Mouse (Mus musculus): ENCODE measurements around the gene Il27ra.
"Not testable (repeated sequence)": the region's sequence is repeated elsewhere in the genome, so short reads cannot be mapped to it uniquely, and the experiment has no call there.

Gene Il27ra

GRCm38 (mm10) chr8:84019738-84020137 lies 22.7 kb downstream of the Il27ra start:
- DNase-seq (ENCODE audit: low spot score in 2 of 2): no peak

DNA sequence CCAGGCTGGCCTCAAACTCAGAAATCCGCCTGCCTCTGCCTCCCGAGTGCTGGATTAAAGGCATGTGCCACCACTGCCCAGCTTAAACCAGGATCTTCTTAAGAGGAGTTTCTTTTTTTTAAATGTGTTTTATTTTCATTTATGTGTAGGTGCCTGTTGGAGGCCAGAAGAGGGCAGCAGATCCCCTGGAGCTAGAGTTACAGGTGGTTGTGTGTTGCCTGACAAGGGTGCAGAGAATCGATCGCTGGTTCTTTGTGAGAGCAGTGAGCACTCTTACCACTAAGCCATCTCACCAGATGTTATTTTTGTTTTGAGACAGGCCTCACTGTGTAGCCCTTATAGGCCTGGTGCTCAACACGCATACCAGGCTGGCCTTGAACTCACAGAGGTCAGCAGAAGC lies 26.6 kb downstream of the Il27ra start:
- no peak for DNase-seq (ENCODE audit: low spot score in 2 of 2)

DNA sequence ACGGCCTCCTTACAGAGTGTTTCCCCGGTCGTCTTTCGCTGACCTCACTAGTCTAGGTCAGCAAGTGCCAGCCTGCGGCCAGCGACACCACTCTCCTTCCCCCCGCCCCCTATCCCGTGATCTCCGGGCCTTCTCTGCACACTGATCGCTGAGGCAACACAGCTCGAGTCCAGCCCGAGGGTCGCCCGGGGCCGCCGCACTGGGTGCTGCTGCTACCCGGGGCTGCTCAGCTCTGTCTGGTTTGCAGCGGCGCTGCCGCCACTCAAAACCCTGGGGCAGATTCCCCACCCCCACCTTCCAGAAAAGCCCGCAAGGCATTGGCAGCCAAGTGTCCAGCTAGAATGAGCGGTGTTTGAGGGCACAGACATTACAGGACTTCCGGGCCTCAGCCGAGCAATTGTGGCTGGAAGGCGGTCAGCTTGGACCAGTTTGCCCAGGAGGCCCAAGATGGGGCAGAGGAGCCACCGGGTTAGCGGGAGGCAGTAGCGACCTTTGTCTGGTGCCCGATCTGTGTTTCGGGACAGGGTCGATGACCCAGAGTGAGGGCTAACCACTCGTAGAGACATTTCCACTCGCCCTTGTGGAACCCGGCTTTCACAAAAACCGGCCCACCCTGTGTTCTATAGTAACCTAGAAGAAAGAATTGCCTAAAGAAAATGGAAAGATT lies 29.8 kb downstream of the Il27ra start:
- DNase-seq (ENCODE audit: low spot score in 2 of 2): no peak

DNA sequence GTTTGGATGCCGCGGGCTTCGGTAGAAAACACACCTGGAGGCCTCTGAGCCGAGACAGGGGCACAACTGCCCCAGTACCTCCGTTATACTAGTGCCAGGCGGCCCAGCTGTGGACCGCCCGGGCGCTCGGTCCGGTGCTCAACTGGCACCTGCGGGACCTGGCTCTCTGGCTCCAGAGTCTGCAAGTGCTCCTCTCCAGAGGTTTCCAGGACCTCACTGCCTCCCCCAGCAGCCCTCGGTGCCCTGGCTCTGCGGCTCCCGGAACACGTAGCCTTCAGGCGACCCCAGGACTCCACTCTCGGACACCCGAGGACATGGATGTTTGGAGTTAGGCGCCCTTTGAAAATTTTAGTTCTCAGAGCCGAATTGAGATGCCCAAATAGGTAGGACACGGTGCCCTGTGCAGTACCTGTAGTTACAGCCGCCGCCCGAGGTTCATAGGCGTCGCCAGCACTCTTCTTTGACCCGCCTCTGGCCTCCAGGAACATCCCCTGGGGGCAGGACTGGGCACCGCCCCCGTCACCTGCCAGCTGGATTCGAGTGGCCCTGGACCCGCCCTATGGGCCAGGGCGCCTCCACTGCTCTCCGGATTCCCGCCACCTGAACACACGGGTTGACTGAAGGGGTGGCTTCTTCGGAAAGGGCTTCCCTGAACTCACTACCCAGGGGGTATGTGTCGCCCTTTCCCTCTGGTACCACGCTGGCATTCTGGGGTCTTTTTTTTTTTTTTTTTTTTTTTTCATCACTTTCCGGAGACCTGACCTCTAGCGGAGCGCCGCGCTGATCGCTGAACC lies 30.5 kb downstream of the Il27ra start, which contains the start of gene 2210011C24Rik:
TSS of gene 2210011C24Rik (minus strand) at position 467 of the 794 bp plus-strand sequence.
- DNase-seq (ENCODE audit: low spot score in 2 of 2): no peak

- peak in 1 of 2 experiments; percentile 46 for DNase-seq (ENCODE audit: low spot score in 2 of 2)
Measured at GRCm38 (mm10) chr8:84010625-84011611, 31.5 kb downstream of the Il27ra start.

DNA sequence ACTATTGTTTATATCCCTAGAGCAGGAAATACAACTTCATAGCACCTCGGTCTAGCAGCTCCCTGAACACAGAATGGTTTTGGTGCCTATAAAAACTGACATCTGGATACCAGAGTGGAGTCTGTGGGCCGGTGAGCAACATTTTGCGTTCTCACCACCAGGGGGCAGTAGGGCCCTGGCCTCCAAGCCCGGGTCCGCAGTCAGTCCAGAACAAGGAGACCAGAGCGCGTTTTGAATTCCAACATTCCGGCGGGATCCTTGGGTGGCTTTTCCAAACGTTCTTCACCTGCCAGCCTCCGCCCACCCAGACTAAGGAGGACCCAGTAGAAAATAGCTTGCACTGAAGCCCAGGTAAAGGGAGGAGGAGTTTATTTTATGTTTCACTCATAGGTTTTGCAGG lies 32.5 kb downstream of the Il27ra start:
- DNase-seq (ENCODE audit: low spot score in 2 of 2): peak; percentile 72 to 76

- DNase-seq (ENCODE audit: low spot score in 2 of 2): no peak
Measured at GRCm38 (mm10) chr8:84008362-84008761, 34.0 kb downstream of the Il27ra start.

DNA sequence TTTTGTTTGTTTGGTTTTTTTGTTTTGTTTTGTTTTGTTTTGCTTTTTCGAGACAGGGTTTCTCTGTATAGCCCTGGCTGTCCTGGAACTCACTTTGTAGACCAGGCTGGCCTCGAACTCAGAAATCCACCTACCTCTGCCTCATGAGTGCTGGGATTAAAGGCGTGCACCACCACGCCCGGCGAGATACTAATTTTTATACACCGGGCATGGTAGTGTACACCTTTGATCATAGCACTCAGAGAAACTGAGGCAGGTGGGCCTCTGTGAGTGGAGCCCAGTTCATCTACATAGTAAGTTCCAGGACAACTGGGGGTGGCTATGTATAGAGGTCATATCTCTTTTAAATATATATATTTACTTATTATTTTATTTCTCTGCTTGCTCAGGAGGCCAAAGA lies 36.9 kb downstream of the Il27ra start:
- DNase-seq (ENCODE audit: low spot score in 2 of 2): not testable (repeated sequence)

DNA sequence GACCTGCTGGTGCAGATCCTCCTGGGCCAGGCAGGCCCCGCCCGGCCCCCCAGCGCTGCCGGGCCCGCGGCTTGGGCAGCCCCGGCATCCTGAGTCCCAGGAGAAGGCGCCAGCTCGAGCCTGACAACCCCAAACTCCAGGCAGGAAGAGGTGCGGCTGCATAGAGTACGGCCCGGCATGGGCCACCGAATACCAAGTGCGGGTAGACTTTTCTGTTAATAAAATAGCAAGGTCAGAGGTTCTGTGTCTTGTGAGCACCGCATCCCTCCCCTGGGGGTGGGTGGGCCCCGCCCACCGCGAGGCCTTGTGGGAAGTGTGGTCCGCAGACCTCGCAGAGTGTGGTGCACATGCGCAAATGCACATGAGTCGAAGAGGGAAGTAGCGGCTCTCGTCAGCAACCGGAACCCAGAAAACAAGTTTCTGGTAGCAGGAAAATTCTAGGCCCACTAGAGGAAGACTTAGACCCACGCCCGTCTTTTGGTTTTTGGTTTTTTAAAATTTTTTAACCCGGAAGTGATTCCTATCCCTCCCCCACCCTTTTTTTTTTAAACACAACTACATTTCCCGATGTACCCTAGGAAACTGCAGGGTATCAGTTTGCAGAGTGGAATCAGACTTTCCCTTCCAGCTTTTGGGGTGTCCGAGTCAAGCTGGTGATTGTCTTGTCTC lies 37.7 kb downstream of the Il27ra start:
- DNase-seq (ENCODE audit: low spot score in 2 of 2): peak; percentile 87 to 91

DNA sequence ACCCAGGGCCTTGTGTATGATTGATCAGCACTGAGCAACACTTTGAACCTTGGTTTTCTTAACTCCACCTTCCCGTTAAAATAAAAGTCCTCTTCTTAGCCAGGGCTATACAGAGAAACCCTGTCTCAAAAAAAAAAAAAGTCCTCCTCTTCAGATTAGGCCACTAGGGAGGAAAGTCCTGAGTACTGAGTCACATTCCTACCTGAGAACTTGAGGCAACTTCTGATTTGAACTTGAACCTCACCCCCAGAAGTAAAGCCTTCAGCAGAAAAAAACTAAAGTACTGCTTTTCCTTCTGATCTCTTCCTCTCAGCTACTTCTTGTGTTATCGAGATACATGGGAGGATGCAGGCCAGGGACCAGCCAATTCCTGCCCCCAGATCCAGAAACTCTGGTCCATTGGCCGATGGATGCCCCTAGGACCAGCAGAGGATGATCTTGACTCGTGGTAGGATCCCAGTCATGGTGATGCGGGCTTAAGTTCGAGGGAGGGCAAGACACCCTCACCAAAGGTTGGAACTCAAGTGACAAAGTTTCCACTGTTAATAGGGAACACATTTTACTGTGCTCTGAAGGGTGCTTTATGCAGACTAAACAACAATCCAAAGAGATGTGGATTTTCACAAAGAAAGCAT lies 38.7 kb downstream of the Il27ra start:
- DNase-seq (ENCODE audit: low spot score in 2 of 2): no peak

GRCm38 (mm10) chr8:84002957-84003611 lies 39.3 kb downstream of the Il27ra start:
- no peak for DNase-seq (ENCODE audit: low spot score in 2 of 2)

- DNase-seq (ENCODE audit: low spot score in 2 of 2): no peak
Measured at GRCm38 (mm10) chr8:84001281-84002000, 40.9 kb downstream of the Il27ra start, which contains the start of gene 1700067K01Rik. Gene 1700067K01Rik, plus strand, starts transcription at chr8:84001502.

GRCm38 (mm10) chr8:83999825-84000224 lies 42.6 kb downstream of the Il27ra start:
- no peak for DNase-seq (ENCODE audit: low spot score in 2 of 2)

GRCm38 (mm10) chr8:83999057-83999705 lies 43.2 kb downstream of the Il27ra start:
- no peak for DNase-seq (ENCODE audit: low spot score in 2 of 2)

GRCm38 (mm10) chr8:83998231-83999056 lies 43.9 kb downstream of the Il27ra start:
- no peak for DNase-seq (ENCODE audit: low spot score in 2 of 2)

GRCm38 (mm10) chr8:83997511-83998141 lies 44.8 kb downstream of the Il27ra start, which contains the start of gene Samd1:
Gene Samd1, plus strand, starts transcription at chr8:83997672.
- DNase-seq (ENCODE audit: low spot score in 2 of 2): no peak
